Mouse (Mus musculus): ENCODE data around the gene Gm11111.

The Gm11111 gene

DNA sequence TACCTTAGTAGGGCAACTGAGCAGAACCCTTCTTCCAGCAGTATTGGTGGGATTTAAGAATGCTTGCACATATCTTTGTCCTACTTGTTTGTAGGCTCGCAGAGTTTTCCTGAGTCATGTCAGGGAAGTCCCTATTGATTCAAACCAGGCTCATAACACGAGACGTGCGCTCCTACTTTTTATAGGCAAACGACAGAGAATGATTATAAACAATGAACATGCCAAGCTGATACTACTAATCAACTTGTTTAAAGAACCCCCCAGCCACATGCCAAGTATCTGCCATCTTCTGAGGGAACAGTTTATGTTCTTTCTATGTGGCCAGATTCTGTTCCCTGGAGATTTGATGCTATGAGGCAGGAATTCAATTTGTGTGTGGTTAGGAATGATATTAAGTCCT is 28.3 kb downstream of the Gm11111 start:
- DNase-seq (ENCODE audit: extremely low read depth, low read depth, low spot score) = no peak

GRCm38 (mm10) chr5:98582051-98582450 is 29.6 kb downstream of the Gm11111 start:
- DNase-seq (ENCODE audit: extremely low read depth, low read depth, low spot score) = no peak

DNA sequence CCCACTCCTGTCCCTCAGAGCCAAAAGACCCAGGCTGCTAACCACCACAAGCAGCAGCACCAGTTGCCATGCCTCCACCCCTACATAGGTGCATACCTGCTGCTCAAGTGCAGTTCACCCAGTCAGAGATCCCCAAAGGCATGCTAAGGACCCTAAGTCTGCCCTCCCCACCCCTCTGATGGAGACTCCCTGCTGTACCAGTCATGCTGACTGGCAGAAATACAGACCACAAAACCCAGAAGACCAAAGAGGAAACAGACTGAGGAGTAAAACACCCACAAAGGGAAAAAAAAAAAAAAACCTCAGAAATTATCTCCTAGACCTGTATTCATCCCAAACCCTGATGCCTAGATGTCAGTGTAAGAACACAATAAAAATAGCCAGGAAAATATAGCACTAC is 33.4 kb downstream of the Gm11111 start:
- DNase-seq (ENCODE audit: extremely low read depth, low read depth, low spot score) = no peak
